Mouse (Mus musculus): ENCODE results near the gene Cst13. TPM values are rescaled to one million over a fixed set of nuclear protein-coding genes. Genes with fewer than 3 reads are reported as not detected.

Gene Cst13
- polyA plus RNA-seq, 1 experiment from 2014 or later = not detected

DNA sequence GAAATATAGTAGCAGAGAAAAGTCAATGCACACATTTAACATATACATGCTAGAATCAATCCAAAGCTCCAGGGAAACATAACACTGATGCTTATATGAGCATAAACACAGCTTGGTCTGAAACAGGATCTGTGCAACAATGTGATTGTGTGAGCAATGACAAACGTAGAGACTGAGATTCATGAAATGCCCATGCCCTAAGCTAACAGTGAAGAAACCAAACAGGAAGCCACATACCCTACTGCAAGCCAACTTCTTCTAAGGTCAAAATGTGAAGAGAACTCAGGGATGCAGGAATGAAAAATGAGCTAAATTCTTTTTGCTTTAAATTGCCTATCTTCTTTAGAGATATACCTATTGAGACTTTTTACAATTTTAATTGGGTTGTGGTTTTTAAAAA, 49.1 kb downstream of the Cst13 start:
- no peak overlapping the region for H3K4me3 ChIP-seq (ENCODE audit: low read depth, low read length)
- WGBS = 85% methylated on average over 1 of the region's 1 CpGs
- ATAC-seq (ENCODE audit: insufficient read depth, low FRiP score, low TSS enrichment) (no peak), DNase-seq (ENCODE audit: low spot score) (no peak)
- H3K27me3 ChIP-seq (ENCODE audit: control insufficient read depth, insufficient read depth, low read length) = no peaks in the 10 kb centered on the region
- H3K36me3 ChIP-seq (ENCODE audit: control insufficient read depth, insufficient read depth, low read length) = no peaks in the 10 kb centered on the region; the same call in 1 of the 2 replicates
- H3K9me3 ChIP-seq (ENCODE audit: control insufficient read depth, low read length) = no peaks in the 10 kb centered on the region
- H3K27ac ChIP-seq (ENCODE audit: low read depth, low read length) = no peak overlapping the region
- H3K9ac ChIP-seq (ENCODE audit: low read length) = no peak overlapping the region
- H3K4me2 ChIP-seq (ENCODE audit: low read depth) = no peak overlapping the region
- H3K4me1 ChIP-seq (ENCODE audit: control insufficient read depth, insufficient read depth, low read length) = peaks cover 2% of the 10 kb centered on the region; the same call in 1 of the 2 replicates

DNA sequence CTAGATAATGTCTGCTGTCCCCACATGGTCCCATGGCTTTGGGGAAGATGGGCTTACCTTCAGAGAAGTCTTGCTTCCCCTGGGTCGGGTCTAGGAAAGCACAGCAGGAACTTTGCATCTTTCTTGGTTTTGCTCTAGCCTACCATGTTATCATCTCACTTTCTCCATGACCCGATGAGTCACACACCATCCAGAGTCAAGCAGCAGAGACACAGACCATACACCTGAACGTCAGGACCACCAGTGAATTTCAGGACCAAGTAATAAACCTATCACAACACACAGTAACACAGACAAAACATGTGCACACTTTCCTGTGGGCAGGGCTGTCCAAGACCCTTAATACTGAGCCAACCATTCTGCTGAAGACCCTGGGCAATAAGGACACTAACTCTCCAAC, 50.6 kb downstream of the Cst13 start:
- DNase-seq (ENCODE audit: low spot score) = no peak
- Histone ChIP-seq H3K4me3 (ENCODE audit: low read depth, low read length) (no peak overlapping the region), H3K27me3 (ENCODE audit: control insufficient read depth, insufficient read depth, low read length) (no peaks in the 10 kb centered on the region), H3K27ac (ENCODE audit: low read depth, low read length) (no peak overlapping the region), H3K36me3 (ENCODE audit: control insufficient read depth, insufficient read depth, low read length) (no peaks in the 10 kb centered on the region; the same call in 1 of the 2 replicates), H3K9ac (ENCODE audit: low read length) (no peak overlapping the region), H3K4me2 (ENCODE audit: low read depth) (no peak overlapping the region), H3K9me3 (ENCODE audit: control insufficient read depth, low read length) (no peaks in the 10 kb centered on the region), H3K4me1 (ENCODE audit: control insufficient read depth, insufficient read depth, low read length) (peaks cover 8% of the 10 kb centered on the region)
- ATAC-seq (ENCODE audit: insufficient read depth, low FRiP score, low TSS enrichment) = no peak
- 86% methylated on average over 3 of the region's 3 CpGs for WGBS

DNA sequence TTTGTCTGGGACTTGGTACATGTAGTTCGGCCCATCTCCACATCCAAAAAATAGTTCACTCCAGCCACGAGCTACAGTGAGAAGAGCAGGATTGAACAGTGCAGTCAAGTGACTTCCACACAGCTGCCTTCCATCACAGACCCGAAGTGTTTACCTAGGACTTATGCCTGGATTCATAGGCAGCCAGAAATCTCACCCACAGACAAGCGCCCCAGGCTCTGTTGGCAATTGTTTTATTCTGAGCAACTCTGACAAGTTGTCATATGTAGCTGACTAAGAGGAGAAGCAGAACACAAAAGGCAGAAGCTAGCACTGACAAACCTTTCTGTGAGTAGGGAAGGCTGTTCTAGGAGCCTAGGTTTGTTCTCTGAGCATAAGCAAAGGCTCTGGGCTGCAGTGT, 53.0 kb downstream of the Cst13 start:
- Histone ChIP-seq H3K27me3 (ENCODE audit: control insufficient read depth, insufficient read depth, low read length) (no peaks in the 10 kb centered on the region), H3K9ac (ENCODE audit: low read length) (no peak overlapping the region), H3K36me3 (ENCODE audit: control insufficient read depth, insufficient read depth, low read length) (no peaks in the 10 kb centered on the region; the same call in 1 of the 2 replicates), H3K9me3 (ENCODE audit: control insufficient read depth, low read length) (no peaks in the 10 kb centered on the region), H3K4me3 (ENCODE audit: low read depth, low read length) (no peak overlapping the region), H3K4me1 (ENCODE audit: control insufficient read depth, insufficient read depth, low read length) (peaks cover 11% of the 10 kb centered on the region), H3K27ac (ENCODE audit: low read depth, low read length) (no peak overlapping the region), H3K4me2 (ENCODE audit: low read depth) (peak overlapping the region; percentile 13; the same call in 1 of the 2 replicates)
- DNase-seq (ENCODE audit: low spot score) (no peak), ATAC-seq (ENCODE audit: insufficient read depth, low FRiP score, low TSS enrichment) (no peak)
- WGBS = 91% methylated on average over 4 of the region's 4 CpGs

DNA sequence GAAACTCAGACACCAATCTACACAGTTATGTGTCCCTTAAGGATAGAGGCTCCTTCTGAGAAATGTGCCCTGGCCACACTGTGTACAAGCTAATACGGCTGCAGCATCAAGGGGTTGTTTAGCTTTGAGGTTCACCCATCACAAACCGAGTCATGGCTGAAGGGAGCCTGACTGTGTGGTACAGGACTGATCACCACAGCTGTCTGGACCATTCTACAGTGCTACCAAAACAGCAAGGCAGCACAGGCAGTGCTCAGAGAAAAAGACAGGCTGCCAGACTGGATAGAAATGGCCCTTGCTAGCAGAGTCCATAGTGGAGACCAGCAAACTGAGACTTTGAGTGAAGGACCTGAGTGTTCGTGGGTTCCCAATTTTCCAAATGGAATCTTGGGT, 54.3 kb downstream of the Cst13 start:
- Histone ChIP-seq H3K27ac (ENCODE audit: low read depth, low read length) (no peak overlapping the region), H3K27me3 (ENCODE audit: control insufficient read depth, insufficient read depth, low read length) (no peaks in the 10 kb centered on the region), H3K36me3 (ENCODE audit: control insufficient read depth, insufficient read depth, low read length) (no peaks in the 10 kb centered on the region; the same call in 1 of the 2 replicates), H3K4me3 (ENCODE audit: low read depth, low read length) (peak overlapping the region; percentile 88), H3K9ac (ENCODE audit: low read length) (peak overlapping the region; percentile 88; the same call in 1 of the 2 replicates), H3K4me1 (ENCODE audit: control insufficient read depth, insufficient read depth, low read length) (peaks cover 11% of the 10 kb centered on the region), H3K4me2 (ENCODE audit: low read depth) (peak overlapping the region; percentile 78), H3K9me3 (ENCODE audit: control insufficient read depth, low read length) (no peaks in the 10 kb centered on the region)
- ATAC-seq (ENCODE audit: insufficient read depth, low FRiP score, low TSS enrichment) = no peak
- WGBS = 72% methylated on average over 3 of the region's 3 CpGs
- no peak for DNase-seq (ENCODE audit: low spot score)

DNA sequence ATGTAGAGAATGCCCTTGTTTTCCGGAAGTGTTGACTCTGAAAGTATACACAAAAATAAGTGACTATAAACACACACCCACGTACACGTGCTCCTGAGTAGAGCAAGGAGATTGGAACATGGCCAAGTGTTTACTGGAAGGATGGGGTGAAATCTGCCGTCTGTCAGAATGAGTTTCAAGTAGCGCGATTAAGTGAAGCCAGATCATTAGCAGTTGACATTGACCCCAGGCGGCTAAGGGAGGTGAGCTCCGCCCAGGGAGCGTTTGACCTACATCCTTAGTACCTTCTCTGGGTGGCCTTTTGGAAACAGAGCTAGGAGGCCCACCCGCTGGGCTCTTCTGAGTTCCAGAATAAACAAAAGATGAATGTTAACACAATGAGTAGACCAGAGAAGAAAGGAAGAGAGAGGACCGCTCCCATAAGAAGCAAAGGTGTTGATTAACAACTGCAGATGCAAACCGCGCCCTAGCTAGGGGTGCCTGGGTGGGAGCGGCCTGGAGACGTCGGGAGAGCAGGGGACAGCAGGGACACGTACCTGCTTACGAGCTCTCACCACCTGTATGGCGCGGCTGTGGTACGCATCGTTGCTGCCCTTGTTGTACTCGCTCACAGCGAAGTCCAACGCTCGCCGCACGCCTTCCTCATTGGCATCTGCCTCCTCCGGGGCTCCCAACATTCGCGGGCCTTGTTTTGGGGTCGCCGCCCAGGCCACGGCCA, 54.9 kb downstream of the Cst13 start:
- peak; percentile 43 for DNase-seq (ENCODE audit: low spot score)
- ATAC-seq (ENCODE audit: insufficient read depth, low FRiP score, low TSS enrichment) = peak; percentile 64
- Histone ChIP-seq H3K4me2 (ENCODE audit: low read depth) (peak overlapping the region; percentile 78), H3K9me3 (ENCODE audit: control insufficient read depth, low read length) (no peaks in the 10 kb centered on the region), H3K9ac (ENCODE audit: low read length) (peak overlapping the region; percentile 88), H3K27ac (ENCODE audit: low read depth, low read length) (peak overlapping the region; percentile 73), H3K27me3 (ENCODE audit: control insufficient read depth, insufficient read depth, low read length) (no peaks in the 10 kb centered on the region), H3K4me3 (ENCODE audit: low read depth, low read length) (peak overlapping the region; percentile 88), H3K36me3 (ENCODE audit: control insufficient read depth, insufficient read depth, low read length) (no peaks in the 10 kb centered on the region; the same call in 1 of the 2 replicates), H3K4me1 (ENCODE audit: control insufficient read depth, insufficient read depth, low read length) (peaks cover 11% of the 10 kb centered on the region)
- WGBS = 2% methylated on average over 34 of the region's 34 CpGs

DNA sequence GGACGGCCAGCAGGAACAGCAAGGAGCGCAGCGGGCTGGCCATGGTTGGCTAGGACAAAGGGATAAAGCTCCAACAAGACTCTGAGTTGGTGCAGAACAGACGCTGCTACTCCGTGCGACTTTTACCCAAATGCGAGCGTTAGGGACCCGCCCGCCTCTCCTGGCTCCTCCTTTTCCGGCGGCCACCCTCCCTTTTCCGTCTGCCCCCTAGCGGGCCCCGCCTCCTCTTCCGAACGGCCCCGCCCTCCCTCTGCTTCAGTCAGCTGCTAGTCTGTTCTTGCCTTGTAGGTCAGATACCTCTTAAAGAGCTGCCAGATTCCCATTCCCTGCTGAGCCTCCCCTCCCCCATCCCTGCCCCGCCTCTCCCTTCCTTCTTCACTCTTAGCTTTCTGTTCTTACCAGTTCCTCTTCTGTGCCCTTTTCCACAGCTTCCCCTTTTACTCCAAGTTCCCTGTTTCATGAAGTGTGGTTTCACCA, 55.5 kb downstream of the Cst13 start, which contains the start of gene Cst3:
Cst3 (minus strand) TSS at position 358 of the 477 bp plus-strand sequence.
- WGBS = 0% methylated on average over 18 of the region's 19 CpGs
- Histone ChIP-seq H3K9ac (ENCODE audit: low read length) (peak within 1 kb of the TSS; percentile 88), H3K4me2 (ENCODE audit: low read depth) (peak within 1 kb of the TSS; percentile 78), H3K27me3 (ENCODE audit: control insufficient read depth, insufficient read depth, low read length) (no peaks in the 10 kb centered on the region), H3K9me3 (ENCODE audit: control insufficient read depth, low read length) (no peaks in the 10 kb centered on the region), H3K4me3 (ENCODE audit: low read depth, low read length) (peak within 1 kb of the TSS; percentile 88), H3K4me1 (ENCODE audit: control insufficient read depth, insufficient read depth, low read length) (peaks cover 11% of the 10 kb centered on the region), H3K27ac (ENCODE audit: low read depth, low read length) (peak within 1 kb of the TSS; percentile 73), H3K36me3 (ENCODE audit: control insufficient read depth, insufficient read depth, low read length) (no peaks in the 10 kb centered on the region; the same call in 1 of the 2 replicates)
- DNase-seq (ENCODE audit: low spot score) (peak; percentile 90), ATAC-seq (ENCODE audit: insufficient read depth, low FRiP score, low TSS enrichment) (peak; percentile 96)

DNA sequence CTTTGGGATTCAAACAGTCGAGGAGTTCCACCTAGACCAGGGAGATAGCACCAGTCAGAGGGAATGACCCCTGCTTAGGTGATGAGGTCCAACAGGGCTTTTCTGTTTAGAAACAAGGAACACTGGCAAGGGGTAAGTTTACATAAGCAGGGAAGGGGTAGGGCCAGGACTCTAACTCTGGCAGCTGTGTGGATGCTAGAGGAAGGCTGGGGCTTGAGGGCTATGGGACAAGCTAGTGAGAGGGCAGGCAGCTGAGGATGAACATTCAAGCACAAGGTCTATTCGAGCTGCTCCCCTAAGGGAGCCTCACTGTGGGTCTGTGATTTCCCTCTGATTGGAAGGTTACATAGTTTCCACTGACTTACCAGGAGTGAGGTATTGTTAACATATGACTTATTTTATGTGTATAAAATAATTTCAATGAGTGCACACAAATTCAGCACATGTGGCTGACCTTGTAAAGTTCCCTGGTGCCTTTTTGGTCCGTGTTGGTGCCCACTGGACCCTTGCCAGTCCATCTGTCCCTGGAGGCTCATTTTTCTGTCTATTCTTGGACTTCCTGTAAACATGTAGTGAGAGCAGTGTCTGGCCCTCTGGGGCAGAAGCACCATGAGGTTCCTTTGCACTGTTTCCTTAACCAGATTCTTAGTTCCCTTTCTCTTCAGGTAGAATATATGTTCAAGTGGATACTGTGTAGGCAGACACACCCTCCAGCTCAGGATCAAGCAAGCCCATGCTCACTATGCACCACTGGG, 57.3 kb downstream of the Cst13 start:
- DNase-seq (ENCODE audit: low spot score) = no peak
- H3K9ac ChIP-seq (ENCODE audit: low read length) = no peak overlapping the region
- no peak overlapping the region for H3K4me3 ChIP-seq (ENCODE audit: low read depth, low read length)
- H3K27ac ChIP-seq (ENCODE audit: low read depth, low read length) = no peak overlapping the region
- no peaks in the 10 kb centered on the region for H3K9me3 ChIP-seq (ENCODE audit: control insufficient read depth, low read length)
- no peaks in the 10 kb centered on the region; the same call in 1 of the 2 replicates for H3K36me3 ChIP-seq (ENCODE audit: control insufficient read depth, insufficient read depth, low read length)
- 58% methylated on average over 3 of the region's 3 CpGs for WGBS
- no peak for ATAC-seq (ENCODE audit: insufficient read depth, low FRiP score, low TSS enrichment)
- H3K4me1 ChIP-seq (ENCODE audit: control insufficient read depth, insufficient read depth, low read length) = peaks cover 11% of the 10 kb centered on the region
- no peaks in the 10 kb centered on the region for H3K27me3 ChIP-seq (ENCODE audit: control insufficient read depth, insufficient read depth, low read length)
- H3K4me2 ChIP-seq (ENCODE audit: low read depth) = no peak overlapping the region

DNA sequence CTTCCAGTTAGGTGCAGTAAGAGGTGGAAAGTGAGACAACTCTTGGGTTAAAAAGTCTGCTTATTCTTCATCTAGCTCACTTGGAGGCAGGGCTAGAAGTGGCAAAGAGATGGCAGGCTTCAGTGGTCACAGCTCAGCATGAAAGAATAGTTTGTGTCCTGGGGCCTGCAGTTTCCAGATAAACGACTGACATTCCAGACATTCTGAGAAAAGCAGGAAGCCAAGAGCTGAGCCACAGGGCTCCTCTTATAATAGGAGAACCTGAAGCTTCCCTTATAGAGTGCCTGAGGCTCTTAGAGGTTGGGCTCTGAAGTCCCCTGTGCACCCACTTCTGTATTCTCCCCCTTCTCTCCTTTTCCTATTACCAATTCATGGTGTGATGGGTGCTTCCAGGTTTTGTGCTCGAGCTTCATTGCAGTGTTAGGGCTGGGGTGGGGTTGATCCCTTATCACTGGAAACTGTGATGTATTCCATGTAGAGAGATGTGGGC, 58.8 kb downstream of the Cst13 start:
- peaks cover 11% of the 10 kb centered on the region for H3K4me1 ChIP-seq (ENCODE audit: control insufficient read depth, insufficient read depth, low read length)
- DNase-seq (ENCODE audit: low spot score) (no peak), ATAC-seq (ENCODE audit: insufficient read depth, low FRiP score, low TSS enrichment) (no peak)
- no peak overlapping the region for H3K9ac ChIP-seq (ENCODE audit: low read length)
- no peaks in the 10 kb centered on the region for H3K9me3 ChIP-seq (ENCODE audit: control insufficient read depth, low read length)
- no peak overlapping the region for H3K27ac ChIP-seq (ENCODE audit: low read depth, low read length)
- 15% methylated on average over 2 of the region's 2 CpGs for WGBS
- no peak overlapping the region for H3K4me3 ChIP-seq (ENCODE audit: low read depth, low read length)
- no peak overlapping the region for H3K4me2 ChIP-seq (ENCODE audit: low read depth)
- H3K36me3 ChIP-seq (ENCODE audit: control insufficient read depth, insufficient read depth, low read length) = no peaks in the 10 kb centered on the region
- no peaks in the 10 kb centered on the region for H3K27me3 ChIP-seq (ENCODE audit: control insufficient read depth, insufficient read depth, low read length)
